Mouse (Mus musculus): ENCODE results near the gene Zdhhc16.

Zdhhc16 gene

GRCm38 (mm10) chr19:41987206-41987605 lies 53.9 kb downstream of the Zdhhc16 start:
- DNase-seq (ENCODE audit: low read depth), result no peak

DNA sequence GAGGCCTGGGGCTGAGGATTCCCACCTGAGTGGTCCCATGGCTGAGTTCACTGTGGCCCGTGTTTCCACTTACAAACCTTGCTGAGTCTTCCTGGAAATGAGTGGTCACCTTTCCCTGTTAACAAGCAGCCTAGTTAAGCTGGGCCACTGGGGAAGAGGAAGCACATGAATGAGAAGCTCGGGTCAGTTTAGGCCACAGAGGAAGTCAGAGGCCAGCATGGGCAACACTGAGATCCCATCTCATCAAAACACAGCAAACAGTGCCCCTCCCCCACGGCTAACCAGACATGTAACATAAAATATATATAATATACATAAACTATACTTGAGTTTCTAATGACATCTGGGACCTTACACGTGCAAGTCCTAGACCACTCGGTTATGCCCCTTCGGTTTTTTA lies 56.5 kb downstream of the Zdhhc16 start:
- peak; percentile 75 for DNase-seq (ENCODE audit: low read depth)

GRCm38 (mm10) chr19:41991926-41992477 lies 58.7 kb downstream of the Zdhhc16 start:
- DNase-seq (ENCODE audit: low read depth), result no peak

DNA sequence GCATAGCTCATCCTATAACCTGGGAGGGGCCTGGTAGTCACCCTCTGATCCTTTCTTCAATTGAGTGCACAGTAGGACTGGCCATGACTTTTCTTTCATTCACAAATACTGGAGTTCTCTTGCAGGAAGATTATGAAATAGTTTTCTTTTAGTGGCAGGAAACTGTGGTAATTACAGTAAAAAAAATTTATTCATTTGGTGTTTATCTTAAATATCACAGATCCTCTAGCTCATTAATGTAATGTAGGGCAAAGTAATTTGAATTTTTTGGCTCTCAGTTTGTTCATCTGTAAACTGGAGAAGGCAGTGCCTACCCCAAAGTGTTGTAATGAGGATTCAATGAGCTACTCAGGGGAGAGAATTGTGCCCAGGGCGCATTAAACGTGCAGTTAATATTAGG lies 59.7 kb downstream of the Zdhhc16 start:
- peak; percentile 60 for DNase-seq (ENCODE audit: low read depth)

DNA sequence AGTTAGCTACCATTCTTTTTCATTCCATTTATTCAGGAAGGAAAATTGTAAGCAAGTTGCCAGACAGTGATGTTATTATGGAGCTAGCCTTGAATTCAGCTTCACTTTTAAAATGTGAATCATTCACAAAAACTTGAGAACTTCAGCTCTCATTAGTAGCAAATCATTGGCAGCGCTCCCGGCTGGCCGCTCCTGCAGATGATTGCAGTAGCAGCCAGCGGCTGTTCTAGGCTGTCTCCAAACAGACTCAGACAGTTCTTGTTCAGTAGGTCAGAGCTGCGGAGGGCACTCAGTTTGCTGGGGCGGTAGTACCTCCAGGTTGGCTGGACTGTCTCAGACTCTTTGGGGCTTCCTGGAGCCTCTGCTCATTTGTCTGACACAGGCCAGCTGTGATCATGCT lies 60.2 kb downstream of the Zdhhc16 start:
- no peak for DNase-seq (ENCODE audit: low read depth)

Measured in 416B (cell line).